Mouse (Mus musculus): ENCODE measurements around the gene Tmem106a.

DNA sequence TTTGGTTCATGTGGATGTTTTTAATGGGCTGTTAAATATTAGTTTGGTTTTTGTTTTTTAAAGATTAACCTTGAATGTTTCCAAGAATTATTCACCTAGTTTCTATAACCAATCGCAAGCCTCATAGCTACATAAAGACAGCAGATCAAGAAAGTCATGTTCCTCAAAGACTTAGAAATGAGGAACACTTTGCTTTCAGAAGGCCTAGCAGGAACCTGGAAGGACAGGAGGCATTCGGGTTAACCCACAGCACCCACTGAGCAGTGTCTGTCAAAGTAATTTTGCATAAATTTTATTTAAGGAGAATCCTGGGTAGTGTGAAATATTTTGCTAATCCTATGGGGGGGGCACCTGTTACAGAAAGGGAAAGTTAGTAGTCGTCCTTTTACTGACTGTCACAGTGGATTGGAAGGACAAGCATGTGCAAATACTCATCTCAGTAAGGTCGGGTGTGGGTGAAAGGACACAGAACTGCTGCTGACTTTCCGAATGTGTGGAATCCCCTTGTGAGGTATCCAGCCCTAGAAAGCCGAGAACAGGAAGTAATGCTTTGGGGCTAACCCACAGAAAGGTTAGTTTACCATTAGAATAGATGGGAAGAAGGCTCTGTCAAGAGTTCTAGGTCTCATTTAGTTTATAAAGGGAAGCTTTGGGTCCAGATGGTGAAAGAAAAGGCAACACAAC, 819 bp upstream of the Tmem106a start:
- TF ChIP-seq POLR2A (IDR thresholded peaks at IDR 0.05; ENCODE audit: insufficient read depth, low read depth, low read length) (no peak), CTCF (IDR thresholded peaks at IDR 0.05) (no peak)
